Mouse (Mus musculus) left cerebral cortex, postnatal 4 days (tissue): ENCODE data around the gene Nfyb. TPM values are rescaled to one million over a fixed set of nuclear protein-coding genes. Genes with fewer than 3 reads are reported as not detected.

Experiments used
- DNase-seq: peaks from one replicate; pipeline ENCODE4 v3.0.0-alpha.2; 2022
- intact Hi-C: fragments of 180-260 bp; cut with DNase I; formaldehyde crosslinking; loops from one replicate; pipeline ENCODE4 v1.15.1; 2025
- total RNA-seq, 2 experiments: library from RNA; stranded (reverse); gene quantifications; 2 replicates each; pipeline ENCODE4 v1.2.3; 2021

Gene Nfyb
- total RNA-seq, 2 experiments from 2014 or later, result 50.6 to 54.3 TPM

- intact Hi-C loops, result loop anchor here (10.0 kb wide), 1 partner anchor 86 kb away; no protein-coding TSS in a partner anchor
- DNase-seq, result no peak
Observed at GRCm38 (mm10) chr10:82750778-82751177, 13.2 kb downstream of the Nfyb start.

GRCm38 (mm10) chr10:82746988-82747850, 16.7 kb downstream of the Nfyb start:
- DNase-seq, result no peak
- intact Hi-C loops, result loop anchor here (5.0 kb wide), 1 partner anchor 35 kb away; no protein-coding TSS in a partner anchor

GRCm38 (mm10) chr10:82745301-82745700, 18.6 kb downstream of the Nfyb start:
- DNase-seq, result no peak
- intact Hi-C loops, result loop anchor here (5.0 kb wide), 1 partner anchor 33 kb away; no protein-coding TSS in a partner anchor

- intact Hi-C loops, result no loop called here
- no peak for DNase-seq
Observed at GRCm38 (mm10) chr10:82744296-82744695, 19.6 kb downstream of the Nfyb start.

GRCm38 (mm10) chr10:82742578-82742977, 21.4 kb downstream of the Nfyb start:
- intact Hi-C loops, result no loop called here
- no peak for DNase-seq

GRCm38 (mm10) chr10:82741876-82742275, 22.1 kb downstream of the Nfyb start:
- no peak for DNase-seq
- intact Hi-C loops, result no loop called here

- DNase-seq, result peak; percentile 62
- intact Hi-C loops, result no loop called here
Observed at GRCm38 (mm10) chr10:82741354-82741753, 22.6 kb downstream of the Nfyb start.

GRCm38 (mm10) chr10:82699296-82699941, 64.5 kb downstream of the Nfyb start:
- DNase-seq, result peak; percentile 17
- intact Hi-C loops, result no loop called here

GRCm38 (mm10) chr10:82698712-82699261, 65.2 kb downstream of the Nfyb start:
- intact Hi-C loops, result no loop called here
- DNase-seq, result peak; percentile 92

Other genes with a start within 250 kb of the Nfyb start
- 10 to 100 TPM; 14.9 to 15.8 TPM for gene 1190007I07Rik, start 140.9 kb downstream of the Nfyb start, total RNA-seq
- gene Tdg, start 134.3 kb downstream of the Nfyb start, total RNA-seq, result 100 to 1,000 TPM in 1 of 2 experiments, 10 to 100 TPM in 1; 97.7 to 101 TPM
- 1 to 10 TPM; 2.0 to 2.4 TPM for gene Glt8d2, start 73.5 kb downstream of the Nfyb start, total RNA-seq
- 10 to 100 TPM; 30.9 to 37.9 TPM for gene Hcfc2, start 68.0 kb downstream of the Nfyb start, total RNA-seq
- gene Txnrd1, start 69.8 kb upstream of the Nfyb start, total RNA-seq, result 10 to 100 TPM; 90.2 to 94.2 TPM
- gene Eid3, start 102.5 kb upstream of the Nfyb start, total RNA-seq, result 1 to 10 TPM; 3.0 to 4.5 TPM
- gene Chst11, start 221.4 kb upstream of the Nfyb start, total RNA-seq, result 10 to 100 TPM; 22.4 to 26.0 TPM